Mouse (Mus musculus) MEL-GATA-1-ER (cell line): ENCODE data around the gene B430305J03Rik.

Experiments used
- DNase-seq: peaks from one replicate; pipeline ENCODE4 v3.0.0-alpha.2; 2012; ENCODE audit warnings: low read depth; ENCODE audit errors: extremely low read depth

Gene B430305J03Rik

GRCm38 (mm10) chr3:61365779-61366373 lies at the start of gene B430305J03Rik:
TSS of gene B430305J03Rik (minus strand) at chr3:61365951.
- peak; percentile 54 for DNase-seq

GRCm38 (mm10) chr3:61409683-61410082 lies 43.9 kb upstream of the B430305J03Rik start:
- peak; percentile 93 for DNase-seq

- peak; percentile 59 for DNase-seq
Measured at GRCm38 (mm10) chr3:61406921-61407320, 41.2 kb upstream of the B430305J03Rik start.

GRCm38 (mm10) chr3:61400823-61401387 lies 35.2 kb upstream of the B430305J03Rik start:
- no peak for DNase-seq

- no peak for DNase-seq
Measured at GRCm38 (mm10) chr3:61396728-61397127, 31.0 kb upstream of the B430305J03Rik start.

- DNase-seq, result no peak
Measured at GRCm38 (mm10) chr3:61395382-61395781, 29.6 kb upstream of the B430305J03Rik start.

- peak; percentile 58 for DNase-seq
Measured at GRCm38 (mm10) chr3:61393520-61393919, 27.8 kb upstream of the B430305J03Rik start.

- DNase-seq, result peak; percentile 73
Measured at GRCm38 (mm10) chr3:61392881-61393280, 27.1 kb upstream of the B430305J03Rik start.

GRCm38 (mm10) chr3:61391564-61391963 lies 25.8 kb upstream of the B430305J03Rik start:
- DNase-seq, result no peak

GRCm38 (mm10) chr3:61386368-61386767 lies 20.6 kb upstream of the B430305J03Rik start:
- DNase-seq, result no peak

GRCm38 (mm10) chr3:61376001-61376400 lies 10.2 kb upstream of the B430305J03Rik start:
- DNase-seq, result no peak

- no peak for DNase-seq
Measured at GRCm38 (mm10) chr3:61368446-61368845, 2.7 kb upstream of the B430305J03Rik start.

- peak; percentile 30 for DNase-seq
Measured at GRCm38 (mm10) chr3:61364978-61365778, 573 bp downstream of the B430305J03Rik start.

- DNase-seq, result no peak
Measured at GRCm38 (mm10) chr3:61364661-61364977, 1.1 kb downstream of the B430305J03Rik start.

- peak; percentile 66 for DNase-seq
Measured at GRCm38 (mm10) chr3:61363989-61364660, 1.6 kb downstream of the B430305J03Rik start.

GRCm38 (mm10) chr3:61363161-61363988 lies 2.4 kb downstream of the B430305J03Rik start:
- DNase-seq, result peak; percentile 99

- no peak for DNase-seq
Measured at GRCm38 (mm10) chr3:61362821-61363160, 3.0 kb downstream of the B430305J03Rik start.

- DNase-seq, result no peak
Measured at GRCm38 (mm10) chr3:61361338-61361737, 4.4 kb downstream of the B430305J03Rik start, which contains the start of gene Rap2b. TSS of gene Rap2b (plus strand) at chr3:61361638.

GRCm38 (mm10) chr3:61358756-61359293 lies 6.9 kb downstream of the B430305J03Rik start:
- peak; percentile 32 for DNase-seq

GRCm38 (mm10) chr3:61358107-61358506 lies 7.6 kb downstream of the B430305J03Rik start:
- peak; percentile 17 for DNase-seq

- DNase-seq, result no peak
Measured at GRCm38 (mm10) chr3:61355464-61355863, 10.3 kb downstream of the B430305J03Rik start.
